Mouse (Mus musculus): ENCODE measurements around the gene Asah2.
A peak's percentile ranks its signal among the peaks of the same experiment; 100 is the strongest.
"Not testable (repeated sequence)": the region's sequence is repeated elsewhere in the genome, so short reads cannot be mapped to it uniquely, and the experiment has no call there.

The Asah2 gene

DNA sequence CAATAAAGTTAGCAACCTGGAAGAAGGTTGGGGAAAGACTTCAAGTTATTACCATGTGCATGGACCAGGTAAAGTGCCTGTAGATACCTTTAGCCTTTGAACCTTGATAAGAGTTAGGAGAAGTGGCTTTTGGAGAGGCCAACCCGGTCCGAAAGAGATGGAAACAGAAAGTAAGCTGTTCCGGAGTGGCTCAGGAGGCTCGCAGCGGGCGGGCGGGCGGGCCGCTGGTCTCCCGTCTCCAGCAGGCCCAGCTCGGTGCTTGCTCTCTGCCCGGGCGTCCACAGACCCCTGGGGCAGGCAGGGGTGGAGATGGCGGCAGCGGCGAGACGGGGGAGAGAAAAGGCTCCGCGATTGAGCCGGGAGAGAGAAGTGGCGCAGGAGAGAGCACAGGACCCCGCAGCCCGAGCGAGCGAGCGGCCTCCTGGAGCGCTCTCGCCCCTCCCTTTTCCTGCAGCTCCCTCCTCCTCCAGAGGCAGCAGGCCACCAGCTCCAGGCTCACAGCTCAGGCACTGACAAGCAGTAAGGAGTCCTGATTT is at the start of gene Asah2:
Gene Asah2, minus strand, starts transcription at position 441 of the 536 bp plus-strand sequence.
- peak; percentile 82 for DNase-seq (ENCODE audit: low spot score)

DNA sequence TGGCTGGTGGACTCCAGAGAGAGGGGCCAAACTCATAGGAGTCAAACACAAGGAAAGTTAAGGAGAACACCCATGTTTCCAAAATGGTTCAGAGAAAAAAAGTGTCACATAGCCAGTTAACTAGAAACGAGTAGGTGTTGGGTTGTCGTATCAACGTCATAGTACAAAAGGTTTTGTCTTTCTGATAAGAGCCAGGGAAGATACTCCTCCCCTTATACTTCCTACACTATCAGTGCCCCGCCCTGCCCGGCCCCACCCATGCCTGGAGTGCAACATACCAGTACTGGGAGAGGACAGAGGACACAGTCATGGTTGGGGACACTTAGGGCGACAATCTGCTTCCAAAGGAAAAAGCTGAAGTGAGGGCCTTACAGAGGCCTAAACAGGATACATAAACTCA is 49.0 kb upstream of the Asah2 start:
- no peak for DNase-seq (ENCODE audit: low spot score)

- no peak for DNase-seq (ENCODE audit: low spot score)
Observed at GRCm38 (mm10) chr19:32152529-32152928, 44.5 kb upstream of the Asah2 start.

DNA sequence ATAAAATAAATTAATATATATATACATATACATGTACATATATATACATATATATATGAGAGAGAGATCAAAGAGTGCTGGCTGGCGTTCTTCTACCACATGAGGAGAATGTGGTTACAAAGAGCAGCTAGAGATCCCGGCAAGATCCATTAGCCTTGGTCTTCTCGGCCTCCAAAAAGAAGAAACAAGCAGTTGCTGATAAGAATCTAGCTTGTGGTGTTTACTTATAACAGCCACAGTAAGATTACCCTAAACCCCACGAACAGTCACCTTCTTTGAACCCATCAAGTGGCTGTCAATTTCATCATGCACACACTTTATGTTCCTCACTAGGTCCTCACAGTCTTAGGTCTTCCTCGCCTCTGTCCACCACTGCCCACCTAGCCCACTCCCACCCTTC is 40.7 kb upstream of the Asah2 start:
- no peak for DNase-seq (ENCODE audit: low spot score)

DNA sequence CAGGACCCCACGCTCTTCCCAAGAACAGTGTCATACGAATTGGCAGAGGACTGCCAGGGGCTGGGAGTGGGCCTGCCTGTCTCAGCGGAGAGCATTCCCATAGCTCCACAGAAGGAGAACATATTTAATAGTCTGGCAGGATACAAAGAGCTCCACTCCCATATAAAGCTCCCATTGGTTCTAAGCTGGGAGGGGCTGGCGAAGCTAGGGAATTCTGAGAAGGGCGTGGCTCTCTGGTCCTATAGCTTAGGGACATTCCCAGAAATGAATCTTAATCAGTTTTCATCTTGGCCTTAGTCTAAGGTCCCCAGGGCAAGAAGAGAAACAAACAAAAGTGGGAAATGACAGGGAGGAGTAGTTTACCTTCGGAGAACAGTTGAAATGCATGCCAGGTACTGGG is 34.4 kb upstream of the Asah2 start:
- no peak for DNase-seq (ENCODE audit: low spot score)

- no peak for DNase-seq (ENCODE audit: low spot score)
Observed at GRCm38 (mm10) chr19:32138361-32139088, 30.5 kb upstream of the Asah2 start.

DNA sequence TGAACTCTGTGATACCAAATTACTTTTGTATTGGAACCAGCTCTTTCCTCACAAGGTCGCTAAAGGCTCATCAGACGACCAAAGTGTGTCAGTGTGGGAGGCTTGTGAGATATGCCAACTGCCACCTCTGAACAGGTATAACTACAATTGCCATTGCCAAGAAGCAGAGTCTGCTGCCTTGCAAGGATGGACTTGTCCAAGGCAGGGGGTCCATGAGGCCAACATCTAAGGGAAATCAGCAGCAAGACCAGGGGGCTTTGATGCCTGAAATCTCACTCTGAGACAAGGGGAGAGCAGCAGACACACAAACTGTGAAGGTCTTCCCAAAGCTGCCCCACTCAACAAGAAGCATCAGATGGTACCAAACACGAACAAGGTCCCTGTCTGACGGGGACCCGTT is 29.9 kb upstream of the Asah2 start:
- no peak for DNase-seq (ENCODE audit: low spot score)

GRCm38 (mm10) chr19:32136888-32137625 is 29.0 kb upstream of the Asah2 start:
- DNase-seq (ENCODE audit: low spot score): no peak

DNA sequence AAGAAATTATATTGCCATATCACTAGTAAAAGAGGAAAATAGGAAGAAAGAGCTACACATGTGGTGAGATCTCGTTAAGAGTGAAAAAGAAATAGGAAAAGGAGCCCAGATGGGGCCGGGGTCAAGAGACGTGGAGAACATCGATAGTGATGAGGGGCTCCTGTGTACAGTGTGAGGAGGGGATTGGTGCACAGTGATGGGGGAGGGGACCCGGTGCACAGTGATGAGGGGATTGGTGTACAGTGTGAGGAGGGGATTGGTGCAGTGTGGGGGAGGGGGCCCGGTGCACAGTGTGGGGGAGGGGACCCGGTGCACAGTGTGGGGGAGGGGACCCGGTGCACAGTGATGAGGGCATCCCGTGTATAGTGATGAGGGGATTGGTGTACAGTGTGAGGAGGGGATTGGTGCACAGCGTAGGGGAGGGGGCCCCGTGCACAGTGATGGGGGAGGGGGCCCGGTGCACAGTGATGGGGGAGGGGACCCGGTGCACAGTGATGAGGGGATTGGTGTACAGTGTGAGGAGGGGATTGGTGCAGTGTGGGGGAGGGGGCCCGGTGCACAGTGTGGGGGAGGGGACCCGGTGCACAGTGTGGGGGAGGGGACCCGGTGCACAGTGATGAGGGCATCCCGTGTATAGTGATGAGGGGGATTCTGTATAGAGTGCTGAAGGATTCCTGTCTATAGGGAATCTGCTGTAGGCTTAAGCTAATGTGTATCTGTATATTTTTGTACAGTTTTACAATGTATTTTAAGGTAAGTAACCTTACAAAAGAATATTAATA is 23.9 kb upstream of the Asah2 start:
- DNase-seq (ENCODE audit: low spot score): not testable (repeated sequence)

- no peak for DNase-seq (ENCODE audit: low spot score)
Observed at GRCm38 (mm10) chr19:32129281-32129680, 21.3 kb upstream of the Asah2 start.

DNA sequence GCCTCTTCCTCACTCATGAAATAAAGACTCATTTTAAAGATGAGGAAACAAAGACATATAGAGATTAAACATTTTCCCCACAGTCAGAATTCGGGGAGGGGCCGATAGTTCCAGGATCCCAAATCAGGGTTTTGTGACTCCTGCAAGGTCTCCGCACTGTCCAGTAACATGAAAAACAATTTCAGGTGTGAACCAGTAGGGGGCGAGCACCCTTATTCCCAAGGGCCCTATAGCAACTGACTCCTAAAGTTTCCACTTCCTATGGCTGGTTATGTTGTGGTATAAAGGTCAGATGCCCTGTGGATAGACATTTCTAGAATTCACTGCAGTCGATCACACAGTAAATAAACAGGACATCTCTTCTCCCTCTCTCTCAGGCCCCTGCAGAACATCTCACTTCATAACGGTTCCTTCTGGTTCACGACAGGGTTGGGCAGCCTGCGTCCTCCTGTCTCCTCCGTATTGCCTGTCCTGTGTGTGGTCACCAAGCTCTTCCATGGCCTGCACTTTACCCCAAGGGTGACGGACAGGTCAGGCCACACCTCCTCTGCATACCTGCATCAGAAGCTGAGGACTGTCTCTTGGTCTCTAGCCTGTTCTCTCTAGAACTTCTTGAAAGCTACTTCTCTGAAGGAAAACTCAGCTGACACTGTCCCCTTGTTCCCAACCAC is 19.3 kb upstream of the Asah2 start:
- DNase-seq (ENCODE audit: low spot score): peak; percentile 14

DNA sequence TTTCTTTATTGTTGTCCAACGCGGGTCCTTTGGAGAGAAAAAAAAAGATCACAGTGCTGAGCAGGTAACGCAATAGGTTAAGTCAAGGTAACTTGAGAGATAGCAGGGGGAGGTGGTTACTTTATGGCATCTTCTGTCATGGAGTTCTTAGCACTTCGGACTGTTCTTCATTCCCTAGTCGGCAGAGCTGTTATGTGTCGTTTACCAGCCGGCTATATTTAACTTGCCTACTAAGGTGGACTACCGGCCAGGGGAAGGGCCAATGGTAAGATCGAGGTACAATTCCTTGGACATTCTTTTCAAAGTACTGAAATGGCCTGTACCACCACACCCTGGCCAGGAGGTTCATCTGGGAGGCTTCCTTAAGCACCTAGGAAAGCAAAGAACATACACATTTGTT is 16.1 kb upstream of the Asah2 start:
- no peak for DNase-seq (ENCODE audit: low spot score)

DNA sequence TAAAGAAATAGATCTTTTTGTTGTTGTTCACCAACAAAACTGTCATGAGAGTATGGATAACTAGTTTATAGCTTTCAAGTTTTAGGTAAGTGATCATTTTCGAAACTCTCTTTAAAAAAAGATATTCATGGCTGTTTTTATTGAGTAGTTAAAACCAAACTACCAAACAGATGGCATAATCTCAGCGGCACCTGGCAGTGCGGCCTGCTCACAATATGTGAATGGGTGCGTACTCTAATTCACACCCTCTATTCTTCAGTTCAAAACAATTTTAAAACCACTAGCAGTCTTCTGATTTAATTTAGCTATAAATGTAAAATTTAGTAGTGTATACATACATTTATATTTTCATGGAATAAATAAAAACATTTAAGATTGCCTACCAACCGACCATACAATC is 15.2 kb upstream of the Asah2 start:
- DNase-seq (ENCODE audit: low spot score): no peak

DNA sequence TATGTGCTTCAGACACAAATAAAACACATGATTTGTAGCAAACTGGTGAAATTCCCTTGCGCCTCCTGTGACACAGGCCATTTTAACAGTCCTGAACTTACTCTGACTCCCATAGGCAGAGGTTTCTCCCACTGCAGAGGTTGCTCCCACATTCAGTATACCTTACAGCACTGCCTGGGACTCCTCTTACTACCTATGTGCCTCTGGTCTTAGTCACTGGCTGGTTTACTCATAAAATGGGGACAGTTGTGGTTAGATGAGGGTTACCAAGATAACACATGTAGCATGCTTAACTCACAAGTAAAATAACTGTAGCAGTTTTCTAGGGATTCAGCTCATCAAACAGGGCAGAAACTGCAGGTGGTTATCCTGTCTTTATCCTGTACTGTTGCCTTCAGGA is 12.8 kb upstream of the Asah2 start:
- DNase-seq (ENCODE audit: low spot score): no peak

DNA sequence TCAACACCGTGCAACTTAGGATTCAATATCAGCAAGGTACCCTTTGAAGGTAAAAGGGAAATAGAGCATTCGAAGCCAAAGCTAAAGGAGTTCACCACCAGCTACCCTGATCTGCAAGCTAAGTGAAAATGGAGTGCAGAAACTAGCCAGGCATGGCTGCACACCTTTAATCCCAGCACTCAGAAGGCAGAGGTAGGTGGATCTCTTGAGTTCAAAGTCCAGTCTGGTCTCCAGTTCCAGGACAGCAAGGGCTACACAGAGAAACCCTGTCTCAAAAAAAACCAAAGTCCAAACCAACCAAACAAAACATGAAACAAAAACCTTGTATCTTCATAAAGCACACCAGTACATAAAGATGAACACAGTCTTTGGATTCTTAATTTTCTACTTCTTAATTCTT is 11.7 kb upstream of the Asah2 start:
- no peak for DNase-seq (ENCODE audit: low spot score)

DNA sequence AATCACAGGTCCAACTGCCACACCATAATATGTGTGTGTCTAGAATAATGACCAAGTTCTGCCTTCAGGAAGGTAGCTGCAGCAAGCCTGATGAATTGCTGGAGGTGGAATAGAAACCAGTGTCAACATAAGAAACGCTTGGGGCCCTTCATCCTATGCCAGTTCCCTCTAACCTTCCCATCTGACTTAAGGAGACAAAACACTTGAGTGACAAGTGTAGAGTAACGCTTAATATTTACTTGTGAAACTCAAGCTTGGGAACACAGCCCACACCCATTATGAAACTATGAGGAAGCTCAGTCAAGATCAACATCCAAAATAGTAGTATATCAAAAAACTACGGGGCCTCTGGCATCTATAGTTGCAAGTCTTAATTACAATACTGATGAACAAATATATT is 10.5 kb upstream of the Asah2 start:
- peak; percentile 14 for DNase-seq (ENCODE audit: low spot score)

- no peak for DNase-seq (ENCODE audit: low spot score)
Observed at GRCm38 (mm10) chr19:32117484-32118018, 9.5 kb upstream of the Asah2 start.

- no peak for DNase-seq (ENCODE audit: low spot score)
Observed at GRCm38 (mm10) chr19:32111866-32112790, 4.1 kb upstream of the Asah2 start.

GRCm38 (mm10) chr19:32106750-32107149 is 1.3 kb downstream of the Asah2 start:
- no peak for DNase-seq (ENCODE audit: low spot score)

DNA sequence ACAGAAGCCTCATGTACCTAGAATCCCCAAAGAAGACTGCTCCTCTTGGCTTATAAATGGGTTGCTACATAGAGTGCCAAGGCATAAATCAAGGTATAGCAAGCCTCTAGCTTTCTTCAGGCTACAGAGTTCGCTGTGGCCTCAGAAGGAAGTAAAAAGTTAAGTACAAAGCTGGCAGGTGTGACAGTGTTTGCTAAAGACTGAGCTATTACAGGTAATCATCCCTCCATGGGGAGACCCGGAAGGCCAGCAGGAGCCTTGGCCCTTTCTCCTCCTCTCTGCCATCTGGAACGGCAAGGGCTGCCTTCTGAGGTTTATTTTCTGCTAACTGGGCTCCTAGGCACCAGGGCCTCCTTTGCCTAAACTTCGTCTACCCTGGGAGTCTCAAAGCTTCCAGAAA is 3.8 kb downstream of the Asah2 start:
- DNase-seq (ENCODE audit: low spot score): no peak

DNA sequence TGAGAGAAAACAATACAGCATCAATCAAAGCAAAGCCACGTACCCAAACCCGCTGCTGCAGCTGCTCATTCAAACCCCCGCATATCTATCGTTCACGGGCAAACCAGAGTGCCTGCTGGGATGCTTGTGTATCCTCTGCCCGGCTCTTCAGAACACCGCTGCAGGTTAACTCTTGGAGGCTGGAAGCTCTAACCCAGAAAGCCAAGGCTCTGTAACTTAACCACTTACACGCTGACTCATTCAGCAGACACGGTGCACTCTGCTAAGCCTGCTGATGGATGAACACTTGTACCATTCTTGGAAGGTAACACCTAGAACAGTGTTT is 5.1 kb downstream of the Asah2 start:
- DNase-seq (ENCODE audit: low spot score): no peak
